Mouse (Mus musculus): Measurements from ENCODE around the gene Adam19. TPM values are rescaled to one million over a fixed set of nuclear protein-coding genes. Genes with fewer than 3 reads are reported as not detected.

The Adam19 gene
- polyA plus RNA-seq, 1 experiment from 2014 or later, result 26.8 TPM

- Histone ChIP-seq H3K27me3 (ENCODE audit: control insufficient read depth, insufficient read depth, low read length) (no peaks in the 10 kb centered on the region), H3K9me3 (ENCODE audit: control insufficient read depth, low read depth, low read length) (no peaks in the 10 kb centered on the region), H3K9ac (replicated peaks; ENCODE audit: low read depth, low read length) (no peak overlapping the region), H3K4me2 (replicated peaks; ENCODE audit: low read depth, low read length) (no peak overlapping the region), H3K4me1 (ENCODE audit: control insufficient read depth, insufficient read depth, low read length) (peaks cover 36% of the 10 kb centered on the region), H3K4me3 (ENCODE audit: low read depth, low read length) (no peak overlapping the region), H3K36me3 (ENCODE audit: control insufficient read depth, insufficient read depth, low read length) (peaks cover 18% of the 10 kb centered on the region; the same call in 1 of the 2 replicates), H3K27ac (ENCODE audit: low read length) (peak overlapping the region; percentile 81)
- 28% methylated on average over 21 of the region's 21 CpGs for WGBS
- peak; percentile 70; the same call in 1 of the 2 replicates for ATAC-seq (ENCODE audit: insufficient number of reproducible peaks, insufficient read depth, low FRiP score, low read depth)
Observed at GRCm38 (mm10) chr11:46065201-46066011, 9.6 kb downstream of the Adam19 start.

DNA sequence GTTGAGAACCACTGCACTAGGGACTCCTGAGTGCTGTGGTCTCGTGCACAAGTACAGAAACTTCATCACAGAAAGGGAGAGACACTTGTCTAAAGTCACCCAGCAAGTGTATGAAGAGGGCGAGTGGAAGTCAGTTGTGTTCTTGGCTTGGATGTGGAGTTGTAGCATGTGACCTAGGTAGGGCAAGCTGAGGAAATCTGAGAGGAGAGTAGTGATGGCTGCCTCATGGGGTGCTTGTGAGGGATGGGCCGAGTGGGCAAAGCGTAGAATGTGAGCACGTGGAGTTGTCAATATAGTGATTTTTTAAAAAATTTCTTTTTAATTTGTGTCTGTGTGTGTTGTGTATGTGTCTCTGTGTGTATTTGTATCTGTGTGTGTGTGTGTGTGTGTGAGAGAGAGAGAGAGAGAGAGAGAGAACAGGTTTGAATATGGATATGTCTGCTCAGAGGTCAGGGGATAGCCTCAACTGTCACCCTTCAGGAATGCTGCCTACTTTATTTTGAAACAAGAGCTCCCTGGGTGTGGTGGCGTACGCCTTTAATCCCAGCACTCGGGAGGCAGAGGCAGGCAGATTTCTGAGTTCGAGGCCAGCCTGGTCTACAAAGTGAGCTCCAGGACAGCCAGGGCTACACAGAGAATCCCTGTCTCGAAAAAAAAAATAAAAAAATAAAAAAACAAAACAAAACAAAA lies 11.7 kb downstream of the Adam19 start:
- peaks cover 11% of the 10 kb centered on the region; the same call in 1 of the 2 replicates for H3K36me3 ChIP-seq (ENCODE audit: control insufficient read depth, insufficient read depth, low read length)
- H3K4me1 ChIP-seq (ENCODE audit: control insufficient read depth, insufficient read depth, low read length), result peaks cover 41% of the 10 kb centered on the region
- H3K9me3 ChIP-seq (ENCODE audit: control insufficient read depth, low read depth, low read length), result no peaks in the 10 kb centered on the region
- no peak overlapping the region for H3K27ac ChIP-seq (ENCODE audit: low read length)
- no peaks in the 10 kb centered on the region for H3K27me3 ChIP-seq (ENCODE audit: control insufficient read depth, insufficient read depth, low read length)
- H3K4me2 ChIP-seq (replicated peaks; ENCODE audit: low read depth, low read length), result no peak overlapping the region
- no peak overlapping the region for H3K9ac ChIP-seq (replicated peaks; ENCODE audit: low read depth, low read length)
- no peak for ATAC-seq (ENCODE audit: insufficient number of reproducible peaks, insufficient read depth, low FRiP score, low read depth)
- WGBS, result 89% methylated on average over 10 of the region's 10 CpGs
- H3K4me3 ChIP-seq (ENCODE audit: low read depth, low read length), result no peak overlapping the region

- Histone ChIP-seq H3K4me3 (ENCODE audit: low read depth, low read length) (no peak overlapping the region), H3K27ac (ENCODE audit: low read length) (peak overlapping the region; percentile 95), H3K4me1 (ENCODE audit: control insufficient read depth, insufficient read depth, low read length) (peaks cover 51% of the 10 kb centered on the region), H3K4me2 (replicated peaks; ENCODE audit: low read depth, low read length) (no peak overlapping the region), H3K9ac (replicated peaks; ENCODE audit: low read depth, low read length) (no peak overlapping the region), H3K36me3 (ENCODE audit: control insufficient read depth, insufficient read depth, low read length) (peaks cover 11% of the 10 kb centered on the region; the same call in 1 of the 2 replicates), H3K9me3 (ENCODE audit: control insufficient read depth, low read depth, low read length) (no peaks in the 10 kb centered on the region), H3K27me3 (ENCODE audit: control insufficient read depth, insufficient read depth, low read length) (no peaks in the 10 kb centered on the region)
- no peak for ATAC-seq (ENCODE audit: insufficient number of reproducible peaks, insufficient read depth, low FRiP score, low read depth)
- 37% methylated on average over 12 of the region's 12 CpGs for WGBS
Observed at GRCm38 (mm10) chr11:46068756-46069407, 13.1 kb downstream of the Adam19 start.

DNA sequence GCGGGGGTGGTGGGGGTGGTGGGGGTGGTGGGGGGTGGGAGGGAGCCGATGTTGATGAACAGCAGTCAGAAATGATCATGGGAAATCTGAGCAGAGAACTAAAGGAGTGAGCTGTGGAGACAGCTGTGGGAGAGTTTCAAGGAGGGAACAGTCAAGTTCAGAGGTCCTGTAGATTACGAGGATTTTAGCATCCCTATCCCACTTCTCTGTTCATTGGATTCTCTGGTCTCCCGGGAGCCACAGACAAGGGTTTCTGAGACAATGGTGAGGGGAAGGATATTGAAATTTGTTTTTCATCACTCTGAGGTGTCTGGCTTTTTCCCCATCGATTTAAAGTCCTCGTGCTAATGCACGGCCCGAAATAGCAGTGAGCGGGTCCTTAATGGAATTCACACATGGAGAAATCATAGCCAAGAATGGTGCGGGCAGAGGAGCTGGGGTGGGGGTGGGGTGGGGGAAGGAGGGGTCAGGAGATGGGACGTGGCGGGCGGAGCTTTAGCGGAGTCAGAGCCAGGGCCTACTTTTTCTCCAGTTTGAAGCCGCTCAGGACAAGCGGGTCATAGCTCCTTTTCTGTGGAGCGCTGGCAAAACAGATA lies 13.7 kb downstream of the Adam19 start:
- H3K27ac ChIP-seq (ENCODE audit: low read length), result peak overlapping the region; percentile 95
- WGBS, result 36% methylated on average over 17 of the region's 17 CpGs
- peak; percentile 20; the same call in 1 of the 2 replicates for ATAC-seq (ENCODE audit: insufficient number of reproducible peaks, insufficient read depth, low FRiP score, low read depth)
- H3K36me3 ChIP-seq (ENCODE audit: control insufficient read depth, insufficient read depth, low read length), result peaks cover 11% of the 10 kb centered on the region; the same call in 1 of the 2 replicates
- H3K27me3 ChIP-seq (ENCODE audit: control insufficient read depth, insufficient read depth, low read length), result no peaks in the 10 kb centered on the region
- no peak overlapping the region for H3K4me2 ChIP-seq (replicated peaks; ENCODE audit: low read depth, low read length)
- H3K9me3 ChIP-seq (ENCODE audit: control insufficient read depth, low read depth, low read length), result no peaks in the 10 kb centered on the region
- no peak overlapping the region for H3K9ac ChIP-seq (replicated peaks; ENCODE audit: low read depth, low read length)
- no peak overlapping the region for H3K4me3 ChIP-seq (ENCODE audit: low read depth, low read length)
- H3K4me1 ChIP-seq (ENCODE audit: control insufficient read depth, insufficient read depth, low read length), result peaks cover 49% of the 10 kb centered on the region

DNA sequence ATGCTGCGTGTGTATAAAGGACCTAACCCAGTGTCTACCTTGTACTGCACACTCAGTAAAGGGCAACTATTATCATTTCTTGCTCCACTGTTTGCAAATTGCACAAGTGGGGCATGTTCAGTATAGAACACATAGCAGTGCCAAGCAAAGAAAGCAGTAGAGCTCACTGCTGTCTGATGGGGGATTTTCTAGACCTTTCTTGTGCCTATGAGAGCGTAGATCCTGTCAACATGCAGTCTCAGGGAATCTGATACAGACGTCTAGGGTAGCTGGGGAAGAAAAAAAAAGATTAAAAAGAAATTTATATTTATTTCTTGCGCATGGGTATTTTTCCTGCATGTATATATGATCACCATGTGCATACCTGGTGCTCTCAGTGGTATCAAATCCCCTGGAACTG lies 14.4 kb downstream of the Adam19 start:
- no peak for ATAC-seq (ENCODE audit: insufficient number of reproducible peaks, insufficient read depth, low FRiP score, low read depth)
- Histone ChIP-seq H3K4me1 (ENCODE audit: control insufficient read depth, insufficient read depth, low read length) (peaks cover 42% of the 10 kb centered on the region), H3K36me3 (ENCODE audit: control insufficient read depth, insufficient read depth, low read length) (peaks cover 11% of the 10 kb centered on the region; the same call in 1 of the 2 replicates), H3K27me3 (ENCODE audit: control insufficient read depth, insufficient read depth, low read length) (no peaks in the 10 kb centered on the region), H3K27ac (ENCODE audit: low read length) (peak overlapping the region; percentile 95; the same call in 1 of the 2 replicates), H3K9me3 (ENCODE audit: control insufficient read depth, low read depth, low read length) (no peaks in the 10 kb centered on the region), H3K4me2 (replicated peaks; ENCODE audit: low read depth, low read length) (no peak overlapping the region), H3K4me3 (ENCODE audit: low read depth, low read length) (no peak overlapping the region), H3K9ac (replicated peaks; ENCODE audit: low read depth, low read length) (no peak overlapping the region)
- 81% methylated on average over 4 of the region's 4 CpGs for WGBS

GRCm38 (mm10) chr11:46070789-46071188 lies 15.0 kb downstream of the Adam19 start:
- H3K9ac ChIP-seq (replicated peaks; ENCODE audit: low read depth, low read length), result no peak overlapping the region

DNA sequence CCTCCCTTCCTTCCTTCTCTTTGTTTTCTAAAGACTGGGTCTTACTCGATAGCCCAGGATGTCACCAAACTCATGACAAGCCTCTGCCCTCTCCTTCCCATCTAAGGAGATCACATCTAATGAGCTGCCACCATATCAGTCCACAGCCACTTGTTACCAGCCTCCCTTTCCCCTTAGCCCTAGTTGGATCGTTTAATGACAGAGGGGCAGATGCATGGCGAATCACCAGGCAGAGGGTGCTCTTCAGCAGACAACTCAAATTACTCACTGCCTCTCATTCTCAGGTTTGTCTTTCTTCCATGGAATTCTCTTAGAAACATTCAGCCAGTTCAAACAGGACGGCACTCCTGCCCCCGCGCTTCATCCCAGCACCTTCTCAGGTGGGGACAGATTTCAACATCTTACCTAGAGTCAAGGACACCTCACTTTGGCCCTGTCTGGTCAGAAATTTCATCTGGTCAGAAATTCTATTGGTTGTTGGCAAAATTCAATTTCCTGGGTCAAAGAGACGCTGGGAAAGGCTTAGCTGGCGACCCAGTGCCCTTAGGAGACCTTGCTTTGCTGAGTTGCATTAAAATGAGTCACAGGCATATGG lies 16.8 kb downstream of the Adam19 start:
- peaks cover 33% of the 10 kb centered on the region for H3K4me1 ChIP-seq (ENCODE audit: control insufficient read depth, insufficient read depth, low read length)
- WGBS, result 58% methylated on average over 8 of the region's 8 CpGs
- H3K4me2 ChIP-seq (replicated peaks; ENCODE audit: low read depth, low read length), result no peak overlapping the region
- no peak for ATAC-seq (ENCODE audit: insufficient number of reproducible peaks, insufficient read depth, low FRiP score, low read depth)
- H3K4me3 ChIP-seq (ENCODE audit: low read depth, low read length), result no peak overlapping the region
- 0 out of 2 replicates have a peak, but pooled peaks cover 2% of the 10 kb centered on the region for H3K9me3 ChIP-seq (ENCODE audit: control insufficient read depth, low read depth, low read length)
- H3K27ac ChIP-seq (ENCODE audit: low read length), result peak overlapping the region; percentile 64; the same call in 1 of the 2 replicates
- no peaks in the 10 kb centered on the region for H3K27me3 ChIP-seq (ENCODE audit: control insufficient read depth, insufficient read depth, low read length)
- no peak overlapping the region for H3K9ac ChIP-seq (replicated peaks; ENCODE audit: low read depth, low read length)
- peaks cover 5% of the 10 kb centered on the region; the same call in 1 of the 2 replicates for H3K36me3 ChIP-seq (ENCODE audit: control insufficient read depth, insufficient read depth, low read length)

More at GRCm38 (mm10) chr11:46070789-46071188, 15.0 kb downstream of the Adam19 start:
- 74% methylated on average over 8 of the region's 8 CpGs for WGBS
- H3K4me3 ChIP-seq (ENCODE audit: low read depth, low read length), result no peak overlapping the region
- H3K36me3 ChIP-seq (ENCODE audit: control insufficient read depth, insufficient read depth, low read length), result peaks cover 11% of the 10 kb centered on the region; the same call in 1 of the 2 replicates
- no peak overlapping the region for H3K4me2 ChIP-seq (replicated peaks; ENCODE audit: low read depth, low read length)
- no peaks in the 10 kb centered on the region for H3K9me3 ChIP-seq (ENCODE audit: control insufficient read depth, low read depth, low read length)
- no peak overlapping the region for H3K27ac ChIP-seq (ENCODE audit: low read length)
- no peak for ATAC-seq (ENCODE audit: insufficient number of reproducible peaks, insufficient read depth, low FRiP score, low read depth)
- peaks cover 36% of the 10 kb centered on the region for H3K4me1 ChIP-seq (ENCODE audit: control insufficient read depth, insufficient read depth, low read length)
- no peaks in the 10 kb centered on the region for H3K27me3 ChIP-seq (ENCODE audit: control insufficient read depth, insufficient read depth, low read length)
